Mouse (Mus musculus) ES-Bruce4 (cell line): Measurements from ENCODE around the gene Srrm3. TPM values are rescaled to one million over a fixed set of nuclear protein-coding genes. Genes with fewer than 3 reads are reported as not detected.

Experiments used
- H3K27ac ChIP-seq: 2 replicates; pipeline ENCODE4 v1.5.1; 2012; ENCODE audit warnings: low read length, inconsistent platforms; ENCODE audit not compliant: insufficient read depth
- H3K27me3 ChIP-seq: 2 replicates; pipeline ENCODE4 v1.6.1; 2012; ENCODE audit warnings: mild to moderate bottlenecking, low read length, inconsistent platforms; ENCODE audit not compliant: control insufficient read depth, poor library complexity, insufficient read depth, severe bottlenecking
- H3K36me3 ChIP-seq: 2 replicates; pipeline ENCODE4 v1.6.1; 2012; ENCODE audit warnings: inconsistent platforms, mild to moderate bottlenecking, low read length, moderate library complexity; ENCODE audit not compliant: control insufficient read depth, poor library complexity, insufficient read depth, severe bottlenecking
- H3K4me1 ChIP-seq: one replicate; pipeline ENCODE4 v1.8.1; 2011; ENCODE audit warnings: low read length; ENCODE audit not compliant: control insufficient read depth, insufficient read depth
- H3K4me3 ChIP-seq: 2 replicates; pipeline ENCODE4 v1.5.1; 2011; ENCODE audit warnings: low read depth, mild to moderate bottlenecking, low read length
- H3K9ac ChIP-seq: 2 replicates; pipeline ENCODE4 v1.6.1; 2012; ENCODE audit warnings: low read depth, mild to moderate bottlenecking, inconsistent platforms; ENCODE audit not compliant: poor library complexity, severe bottlenecking
- H3K9me3 ChIP-seq: replicated peaks from 2 replicates; pipeline ENCODE4 v1.6.1; 2012; ENCODE audit warnings: mild to moderate bottlenecking, low read length, inconsistent platforms; ENCODE audit not compliant: control insufficient read depth, poor library complexity, insufficient read depth, severe bottlenecking
- CTCF ChIP-seq: IDR thresholded peaks from one replicate; pipeline ENCODE4 v1.8.1; 2011; ENCODE audit warnings: low read depth, low read length
- EP300 ChIP-seq: IDR thresholded peaks from 2 replicates; pipeline ENCODE4 v1.6.1; 2011; ENCODE audit warnings: low read depth, low read length; ENCODE audit not compliant: insufficient read depth
- POLR2A ChIP-seq: IDR thresholded peaks from one replicate; pipeline ENCODE4 v1.8.1; 2011; ENCODE audit warnings: low read length; ENCODE audit not compliant: insufficient read depth
- polyA plus RNA-seq: library from polyadenylated mRNA; stranded (reverse); fragments of >200 nt; gene quantifications from 2 replicates; pipeline ENCODE4 v1.2.4, GENCODE M21; 2011; ENCODE audit warnings: low read depth; ENCODE audit not compliant: missing spikeins, insufficient read depth, insufficient read length

The Srrm3 gene
- polyA plus RNA-seq, 1 experiment = 0.55 TPM

DNA sequence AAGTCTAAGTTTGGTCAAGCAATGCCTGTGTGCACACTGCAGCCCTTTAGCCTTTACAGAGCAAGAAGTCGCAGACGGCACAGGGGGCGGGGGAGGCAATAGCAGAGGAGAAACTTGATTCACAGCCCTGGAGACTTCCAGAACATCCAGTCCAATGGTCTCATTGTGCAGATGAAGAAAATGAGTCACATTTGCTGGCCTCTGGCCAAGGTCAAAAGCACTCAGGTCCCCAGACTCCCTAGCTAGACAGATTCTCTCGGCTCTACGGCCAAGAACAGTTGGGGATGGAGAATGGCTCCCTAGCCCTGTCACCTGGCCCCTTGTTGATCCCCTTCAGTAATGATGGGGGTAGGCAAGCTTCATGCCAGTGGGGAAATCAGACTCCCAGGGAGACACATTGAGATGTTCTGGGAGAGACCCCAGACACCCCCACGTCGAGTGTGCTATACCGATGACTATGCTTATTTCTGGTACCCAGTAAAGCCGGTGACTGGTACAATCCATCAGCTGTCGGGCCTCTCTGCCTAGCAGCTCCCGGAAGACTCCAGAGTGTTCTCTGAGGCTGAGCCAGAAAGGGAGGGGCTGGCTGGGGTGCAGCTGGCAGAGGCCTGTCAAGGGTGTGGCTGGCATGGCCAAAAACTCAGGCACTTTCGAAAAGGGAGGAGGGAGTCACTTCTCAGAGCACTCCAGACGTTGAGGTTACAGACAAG, 72.9 kb downstream of the Srrm3 start:
- Histone ChIP-seq H3K4me1 (no peaks in the 10 kb centered on the region), H3K27ac (no peak overlapping the region), H3K4me3 (no peak overlapping the region), H3K9ac (no peak overlapping the region), H3K27me3 (no peaks in the 10 kb centered on the region), H3K36me3 (no peaks in the 10 kb centered on the region), H3K9me3 (no peaks in the 10 kb centered on the region)
- no peak for TF ChIP-seq POLR2A
- TF ChIP-seq CTCF = no peak
- no peak for TF ChIP-seq EP300

GRCm38 (mm10) chr5:135884641-135885040, 78.0 kb downstream of the Srrm3 start:
- Histone ChIP-seq H3K27ac (no peak overlapping the region), H3K4me3 (no peak overlapping the region), H3K4me1 (peaks cover 3% of the 10 kb centered on the region), H3K9ac (no peak overlapping the region), H3K27me3 (no peaks in the 10 kb centered on the region), H3K36me3 (peaks cover 3% of the 10 kb centered on the region; the same call in 1 of the 2 replicates), H3K9me3 (no peaks in the 10 kb centered on the region)
- no peak for TF ChIP-seq CTCF
- no peak for TF ChIP-seq POLR2A
- no peak for TF ChIP-seq EP300

GRCm38 (mm10) chr5:135887675-135888102, 81.0 kb downstream of the Srrm3 start, which contains the start of gene Hspb1:
Hspb1 (plus strand) TSS chr5:135887919.
- Histone ChIP-seq H3K4me3 (peak within 1 kb of the TSS; percentile 99), H3K36me3 (peaks cover 3% of the 10 kb centered on the region; the same call in 1 of the 2 replicates), H3K9ac (peak within 1 kb of the TSS; percentile 98), H3K27me3 (no peaks in the 10 kb centered on the region), H3K27ac (peak within 1 kb of the TSS; percentile 96), H3K9me3 (no peaks in the 10 kb centered on the region), H3K4me1 (peaks cover 3% of the 10 kb centered on the region)
- TF ChIP-seq POLR2A (peak; percentile 66), CTCF (no peak), EP300 (0 out of 2 replicates have a peak, but pooled peaks have one; percentile 47)

GRCm38 (mm10) chr5:135888405-135889215, 81.9 kb downstream of the Srrm3 start:
- Histone ChIP-seq H3K9ac (peak overlapping the region; percentile 98), H3K27ac (peak overlapping the region; percentile 96), H3K4me3 (peak overlapping the region; percentile 99), H3K36me3 (peaks cover 3% of the 10 kb centered on the region; the same call in 1 of the 2 replicates), H3K27me3 (no peaks in the 10 kb centered on the region), H3K4me1 (peaks cover 3% of the 10 kb centered on the region), H3K9me3 (no peaks in the 10 kb centered on the region)
- TF ChIP-seq POLR2A (no peak), EP300 (peak; percentile 93)

DNA sequence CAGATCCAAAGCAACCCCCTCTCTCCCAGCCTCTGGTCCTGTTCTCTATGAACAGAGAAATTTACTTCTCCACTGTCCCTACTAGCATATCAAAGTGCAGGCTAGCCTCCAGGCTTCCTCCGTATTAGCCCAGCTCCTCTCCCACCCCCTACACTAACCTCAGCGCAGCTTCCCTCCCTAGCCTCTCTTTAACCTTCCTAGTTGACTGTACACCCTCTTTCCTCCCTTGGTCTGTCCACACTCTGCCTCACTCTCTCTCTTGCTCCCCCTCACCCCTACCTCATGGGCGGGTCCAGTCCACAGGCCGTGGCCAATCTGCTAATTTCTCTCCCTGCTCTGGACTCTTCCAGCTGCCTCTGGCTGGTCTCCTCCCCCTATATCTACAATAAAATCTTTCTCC, 83.6 kb downstream of the Srrm3 start:
- no peaks in the 10 kb centered on the region for H3K27me3 ChIP-seq
- H3K9ac ChIP-seq = no peak overlapping the region
- no peak overlapping the region for H3K4me3 ChIP-seq
- peaks cover 3% of the 10 kb centered on the region; the same call in 1 of the 2 replicates for H3K36me3 ChIP-seq
- TF ChIP-seq EP300 = 0 out of 2 replicates have a peak, but pooled peaks have one; percentile 74
- no peak for TF ChIP-seq CTCF
- H3K4me1 ChIP-seq = peaks cover 5% of the 10 kb centered on the region
- peak overlapping the region; percentile 83 for H3K27ac ChIP-seq
- no peaks in the 10 kb centered on the region for H3K9me3 ChIP-seq

DNA sequence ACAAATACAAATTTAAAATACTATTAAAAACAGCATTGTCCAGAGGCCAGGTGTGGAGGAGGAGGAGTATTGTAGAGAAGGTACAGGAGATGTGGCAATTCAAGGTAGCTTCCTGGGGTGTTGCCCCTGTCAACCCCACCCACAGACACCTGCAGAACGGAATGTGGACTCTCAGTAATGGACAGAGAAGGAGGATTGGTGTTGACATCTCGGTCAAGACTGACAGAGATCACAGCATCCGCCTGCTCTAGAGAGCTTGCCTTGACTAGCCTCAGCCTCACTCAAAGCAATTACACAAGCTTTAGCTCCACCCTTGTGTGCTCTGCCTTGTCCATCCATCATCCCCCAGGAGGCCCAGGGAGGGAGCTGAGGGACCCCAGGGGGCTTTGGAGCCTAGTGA, 84.2 kb downstream of the Srrm3 start:
- Histone ChIP-seq H3K27ac (peak overlapping the region; percentile 83), H3K4me1 (peaks cover 3% of the 10 kb centered on the region), H3K4me3 (no peak overlapping the region), H3K9me3 (no peaks in the 10 kb centered on the region), H3K36me3 (peaks cover 3% of the 10 kb centered on the region; the same call in 1 of the 2 replicates), H3K9ac (no peak overlapping the region), H3K27me3 (no peaks in the 10 kb centered on the region)
- TF ChIP-seq CTCF (no peak), POLR2A (no peak), EP300 (peak; percentile 85)
